Mouse (Mus musculus) urinary bladder, postnatal 14 days (tissue): ENCODE data around the gene Bbox1.

Experiments
- DNase-seq: peaks from one replicate; pipeline ENCODE4 v3.0.0; 2021; ENCODE audit warnings: low spot score

The Bbox1 gene

GRCm38 (mm10) chr2:110274160-110274559 lies 40.2 kb downstream of the Bbox1 start:
- peak; percentile 27 for DNase-seq

DNA sequence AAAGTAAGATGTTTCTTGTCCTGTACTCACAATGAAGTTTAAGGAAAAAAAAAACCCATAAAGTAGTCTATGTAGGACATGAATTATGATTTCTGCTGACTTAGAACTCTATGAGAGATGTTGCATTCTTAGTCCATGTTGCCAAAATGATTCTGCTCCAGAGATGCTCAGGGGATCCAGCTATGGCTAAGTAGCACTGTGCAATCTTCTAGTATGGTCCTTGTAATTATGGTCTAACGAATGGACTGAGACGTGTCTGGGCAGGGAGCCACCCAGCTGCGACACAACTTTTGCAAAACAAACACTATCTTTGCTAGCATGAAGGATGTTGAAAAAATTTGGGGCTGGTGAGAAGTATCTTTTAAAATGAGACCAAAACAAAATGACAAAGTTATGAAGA lies 45.1 kb downstream of the Bbox1 start:
- peak; percentile 20 for DNase-seq

DNA sequence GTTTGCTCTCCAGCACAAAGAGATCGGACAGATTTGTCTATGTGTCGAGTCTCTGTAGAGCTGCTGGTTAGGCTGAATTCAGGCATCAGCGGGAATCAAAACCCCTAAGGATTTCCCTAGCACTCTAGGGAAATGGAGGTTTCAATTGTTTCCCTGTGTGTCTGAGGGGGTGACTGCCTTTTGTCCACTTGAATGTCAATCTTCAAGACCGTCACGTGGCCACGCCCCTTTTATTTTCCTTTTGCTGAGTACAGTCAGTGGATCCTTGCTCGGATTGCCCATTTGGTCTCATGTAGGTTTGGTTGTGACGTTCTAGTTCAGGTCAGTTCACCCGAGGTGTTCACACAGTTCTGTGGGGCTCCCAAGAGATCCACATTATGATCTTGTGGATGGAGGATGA lies 82.1 kb downstream of the Bbox1 start:
- no peak for DNase-seq

GRCm38 (mm10) chr2:110230753-110231152 lies 83.6 kb downstream of the Bbox1 start:
- DNase-seq: no peak

DNA sequence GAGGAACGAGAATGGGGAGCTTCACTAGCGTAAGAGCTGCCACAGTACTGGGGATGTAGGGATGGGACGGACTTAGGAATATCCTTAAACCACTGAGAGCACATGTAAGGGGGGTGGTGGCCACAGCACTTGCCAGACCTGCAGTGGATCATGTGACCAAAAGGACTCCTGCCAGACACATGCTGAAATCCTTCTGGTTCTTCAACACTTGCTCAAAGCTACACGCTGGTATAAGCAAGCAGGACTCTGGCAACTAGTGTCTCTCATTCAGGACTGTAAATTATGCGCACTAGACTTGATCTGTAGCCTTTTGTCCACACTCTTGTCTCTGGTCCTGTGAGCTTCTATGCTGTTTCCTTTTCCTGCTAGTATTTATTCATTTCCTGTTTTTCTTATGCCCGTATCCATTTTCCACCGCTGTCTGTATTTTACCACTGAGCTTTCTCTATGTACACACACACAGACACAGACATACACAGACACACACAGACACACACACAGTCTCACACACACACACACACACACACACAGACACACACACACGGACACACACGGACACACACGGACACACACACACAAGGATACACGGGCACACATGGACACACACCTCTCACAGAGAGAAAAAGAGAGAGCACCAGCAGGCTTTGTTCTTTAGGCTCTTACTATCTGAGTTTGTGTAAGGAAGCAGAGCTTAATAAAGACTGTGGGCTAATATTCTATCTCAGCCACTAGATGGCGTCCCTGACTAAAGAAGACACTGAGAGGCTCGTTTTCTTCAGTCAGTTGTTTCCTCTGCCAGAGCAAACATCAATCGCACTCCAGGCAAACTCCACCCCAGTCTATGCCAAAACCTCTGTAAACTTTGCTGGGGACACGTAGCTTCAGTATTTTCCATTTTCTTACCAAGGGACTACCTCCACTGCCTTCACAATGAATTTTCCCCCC lies 84.9 kb downstream of the Bbox1 start:
- DNase-seq: peak; percentile 66

DNA sequence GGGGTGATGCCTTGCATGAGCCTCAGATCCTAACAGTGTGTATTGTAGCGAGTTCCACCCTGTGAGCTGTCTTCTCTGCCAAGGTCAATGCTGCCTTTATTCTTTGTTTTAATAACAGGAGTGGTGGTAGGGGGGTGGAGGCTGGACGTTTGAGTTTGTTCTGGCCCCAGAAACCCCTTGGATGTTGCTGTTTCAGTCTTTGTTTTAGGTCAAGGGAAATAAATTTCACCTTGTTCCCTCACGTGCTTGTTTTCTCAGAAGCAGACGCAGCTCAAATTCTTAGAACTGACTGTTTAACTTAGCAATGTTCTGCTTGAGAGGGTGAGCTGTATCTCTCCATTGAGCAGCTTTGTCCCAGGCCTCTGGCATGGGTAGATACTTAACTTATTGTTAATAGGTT lies 87.9 kb downstream of the Bbox1 start:
- no peak for DNase-seq

DNA sequence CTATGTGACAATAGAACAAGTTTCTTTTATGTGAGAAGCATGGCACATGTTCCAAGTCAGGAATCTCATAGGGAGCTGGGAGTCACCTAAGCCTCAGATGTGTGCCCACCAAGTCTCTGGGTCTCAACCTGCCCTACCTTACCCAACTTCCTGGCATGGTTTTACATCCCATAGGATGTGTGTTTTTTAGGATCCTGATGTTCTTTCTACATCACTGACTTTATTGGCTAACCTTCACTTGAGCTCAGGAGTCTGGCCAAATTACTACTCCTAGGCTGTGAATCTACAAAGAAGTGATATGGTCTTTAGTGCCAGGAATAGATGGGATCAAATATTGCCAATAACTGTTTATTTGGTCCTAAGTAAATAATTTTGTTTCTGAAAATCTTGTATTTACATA lies 88.4 kb downstream of the Bbox1 start:
- DNase-seq: no peak

DNA sequence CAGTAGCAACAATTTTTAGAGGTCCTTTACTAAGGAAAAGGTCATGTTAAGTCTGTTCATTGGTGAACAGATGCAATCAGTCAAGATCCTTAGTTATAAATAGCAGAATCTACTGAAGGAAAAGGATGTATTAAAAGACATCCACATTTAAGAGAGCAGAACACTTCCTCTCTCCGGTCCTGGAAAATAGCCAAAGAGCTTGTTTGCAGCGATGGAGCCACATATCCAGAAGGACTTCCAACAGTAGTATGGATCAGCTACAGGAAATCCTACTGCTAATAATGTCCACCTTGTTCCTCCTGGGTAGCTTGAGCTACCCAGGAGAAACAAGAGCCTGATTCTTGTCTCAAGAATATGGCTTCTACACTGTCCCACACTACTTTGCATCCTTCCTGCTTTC lies 91.6 kb downstream of the Bbox1 start:
- no peak for DNase-seq

GRCm38 (mm10) chr2:110220492-110220891 lies 93.9 kb downstream of the Bbox1 start:
- DNase-seq: peak; percentile 59

GRCm38 (mm10) chr2:110215685-110216058 lies 98.7 kb downstream of the Bbox1 start:
- no peak for DNase-seq

GRCm38 (mm10) chr2:110214991-110215684 lies 99.2 kb downstream of the Bbox1 start:
- no peak for DNase-seq

- peak; percentile 52 for DNase-seq
Measured at GRCm38 (mm10) chr2:110214278-110214677, 100.1 kb downstream of the Bbox1 start.
